Mouse (Mus musculus): ENCODE data around the gene Rusc1. TPM values are rescaled to one million over a fixed set of nuclear protein-coding genes. Genes with fewer than 3 reads are reported as not detected.
"Not testable (repeated sequence)": the region's sequence is repeated elsewhere in the genome, so short reads cannot be mapped to it uniquely, and the experiment has no call there.

Gene Rusc1
- polyA plus RNA-seq, 1 experiment from 2014 or later, result 38.4 TPM

DNA sequence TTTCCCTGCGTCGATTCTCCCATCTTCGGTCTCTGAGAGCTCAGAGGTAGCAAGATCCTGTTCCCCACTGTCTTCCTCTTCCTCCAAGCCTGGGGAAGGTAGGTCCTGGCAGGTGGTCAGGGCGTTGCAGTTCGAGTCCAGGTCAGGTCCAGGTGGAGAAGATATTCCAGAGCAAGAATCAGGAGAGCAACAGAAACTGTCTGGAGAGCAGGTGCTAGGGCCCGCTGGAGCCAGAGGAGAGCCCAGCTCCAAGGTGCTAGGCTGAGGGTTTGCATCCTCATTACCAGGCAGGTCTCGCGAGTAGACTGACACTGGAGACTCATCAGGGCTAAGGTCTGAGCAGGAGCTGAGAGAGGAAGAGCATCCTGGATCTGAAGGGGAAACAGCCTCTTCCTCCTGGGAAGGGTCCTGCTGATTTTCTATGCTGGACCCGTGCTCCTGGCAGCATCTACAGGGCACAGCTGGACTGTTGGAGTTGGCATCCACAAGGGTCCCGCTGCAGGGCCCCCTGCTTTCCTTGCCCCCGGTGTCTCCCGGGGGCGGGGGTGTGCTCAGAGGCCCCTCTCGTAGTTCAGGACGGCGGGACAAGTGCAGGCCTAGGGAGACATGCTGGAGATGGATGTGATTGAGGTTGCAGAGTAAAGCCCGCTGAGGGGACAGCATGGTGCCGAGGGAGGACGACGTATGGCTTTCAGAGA lies 1.2 kb downstream of the Rusc1 start:
- peaks cover 53% of the 10 kb centered on the region for H3K36me3 ChIP-seq (ENCODE audit: poor library complexity, severe bottlenecking)
- H3K27ac ChIP-seq, result peak overlapping the region; percentile 54; the same call in 1 of the 2 replicates
- no peaks in the 10 kb centered on the region for H3K9me3 ChIP-seq (replicated peaks)
- ATAC-seq, result no peak
- H3K4me3 ChIP-seq, result peak overlapping the region; percentile 61
- 12% methylated on average over 20 of the region's 20 CpGs for WGBS
- peaks cover 28% of the 10 kb centered on the region for H3K27me3 ChIP-seq
- H3K4me2 ChIP-seq, result peak overlapping the region; percentile 93
- H3K4me1 ChIP-seq, result peaks cover 52% of the 10 kb centered on the region
- H3K9ac ChIP-seq, result peak overlapping the region; percentile 85

DNA sequence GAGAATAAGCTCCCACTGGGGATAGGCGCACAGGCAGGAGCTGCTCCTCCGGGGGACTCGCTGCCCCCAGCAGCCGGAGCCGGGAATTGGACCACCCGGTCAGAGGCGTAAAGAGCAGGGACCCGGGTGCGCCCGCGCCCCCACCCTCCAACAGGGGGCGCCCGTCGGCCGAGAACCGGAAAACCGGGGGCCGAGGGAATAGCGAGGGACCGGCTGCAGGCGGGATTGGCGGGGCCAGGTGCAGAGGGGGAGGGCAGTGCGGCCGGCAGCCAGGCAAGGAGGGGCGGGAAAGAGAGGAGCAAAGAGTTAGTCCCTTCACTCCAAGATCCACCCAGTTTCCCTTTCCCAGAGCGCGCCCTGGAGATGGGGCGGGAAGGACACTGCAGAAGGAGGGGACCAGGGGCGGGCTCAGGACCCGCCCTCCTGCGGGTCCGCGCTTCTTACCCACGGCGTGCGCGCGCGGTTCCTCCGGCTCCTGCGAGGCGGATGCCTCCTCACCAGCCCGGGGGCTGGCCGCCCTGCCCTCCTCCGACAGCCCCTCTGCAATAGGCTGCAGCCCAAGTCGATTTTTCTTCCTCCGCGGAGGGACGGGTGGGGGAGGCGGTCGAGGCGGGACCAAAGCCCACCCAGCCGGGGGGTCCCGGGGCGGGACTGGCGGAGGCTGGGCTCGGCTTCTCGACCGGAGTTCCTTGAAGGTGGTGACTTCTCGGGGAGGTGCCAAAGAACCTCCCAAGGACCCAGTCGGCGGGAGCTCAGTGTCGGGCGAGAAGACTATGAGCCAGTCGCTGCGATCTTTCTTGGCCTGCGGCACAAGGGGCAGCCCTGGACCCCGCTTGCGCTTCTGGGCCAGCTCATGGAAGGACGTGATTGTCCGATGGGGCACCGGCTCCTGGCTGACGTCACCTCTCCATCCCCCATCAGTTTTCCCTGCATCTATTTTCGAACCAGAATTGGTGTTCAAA lies 2.1 kb downstream of the Rusc1 start:
- Histone ChIP-seq H3K4me2 (peak overlapping the region; percentile 93), H3K27me3 (peaks cover 28% of the 10 kb centered on the region), H3K9me3 (replicated peaks) (no peaks in the 10 kb centered on the region), H3K9ac (peak overlapping the region; percentile 85), H3K27ac (peak overlapping the region; percentile 54; the same call in 1 of the 2 replicates), H3K36me3 (ENCODE audit: poor library complexity, severe bottlenecking) (peaks cover 49% of the 10 kb centered on the region), H3K4me3 (peak overlapping the region; percentile 61), H3K4me1 (peaks cover 52% of the 10 kb centered on the region)
- peak; percentile 57 for ATAC-seq
- WGBS, result under 1% methylated on average over 71 of the region's 74 CpGs

- Histone ChIP-seq H3K4me2 (peak overlapping the region; percentile 93), H3K9ac (peak overlapping the region; percentile 85), H3K4me3 (peak overlapping the region; percentile 61), H3K36me3 (ENCODE audit: poor library complexity, severe bottlenecking) (peaks cover 48% of the 10 kb centered on the region), H3K4me1 (peaks cover 52% of the 10 kb centered on the region), H3K9me3 (replicated peaks) (no peaks in the 10 kb centered on the region), H3K27ac (0 out of 2 replicates have a peak overlapping the region, but pooled peaks have one; percentile 54), H3K27me3 (peaks cover 28% of the 10 kb centered on the region)
- ATAC-seq, result peak; percentile 78
- under 1% methylated on average over 39 of the region's 40 CpGs for WGBS
Observed at GRCm38 (mm10) chr3:89089882-89090591, 3.1 kb downstream of the Rusc1 start.

- H3K9me3 ChIP-seq (replicated peaks), result no peaks in the 10 kb centered on the region
- peaks cover 52% of the 10 kb centered on the region for H3K4me1 ChIP-seq
- H3K36me3 ChIP-seq (ENCODE audit: poor library complexity, severe bottlenecking), result peaks cover 45% of the 10 kb centered on the region
- WGBS, result 76% methylated on average over 14 of the region's 14 CpGs
- no peak overlapping the region for H3K9ac ChIP-seq
- no peak overlapping the region for H3K27ac ChIP-seq
- H3K4me2 ChIP-seq, result peak overlapping the region; percentile 93
- H3K27me3 ChIP-seq, result peaks cover 28% of the 10 kb centered on the region
- no peak for ATAC-seq
- peak overlapping the region; percentile 61; the same call in 1 of the 2 replicates for H3K4me3 ChIP-seq
Observed at GRCm38 (mm10) chr3:89088974-89089373, 4.1 kb downstream of the Rusc1 start.

- Histone ChIP-seq H3K36me3 (ENCODE audit: poor library complexity, severe bottlenecking) (peaks cover 46% of the 10 kb centered on the region), H3K27me3 (peaks cover 26% of the 10 kb centered on the region), H3K4me2 (peak overlapping the region; percentile 34), H3K9ac (no peak overlapping the region), H3K4me3 (no peak overlapping the region), H3K4me1 (peaks cover 39% of the 10 kb centered on the region), H3K9me3 (replicated peaks) (no peaks in the 10 kb centered on the region), H3K27ac (no peak overlapping the region)
- no peak for ATAC-seq
- WGBS, result 34% methylated on average over 21 of the region's 21 CpGs
Observed at GRCm38 (mm10) chr3:89087338-89088110, 5.6 kb downstream of the Rusc1 start.

- 88% methylated on average over 12 of the region's 12 CpGs for WGBS
- peaks cover 58% of the 10 kb centered on the region for H3K36me3 ChIP-seq (ENCODE audit: poor library complexity, severe bottlenecking)
Observed at GRCm38 (mm10) chr3:89084654-89085190, 8.4 kb downstream of the Rusc1 start.

DNA sequence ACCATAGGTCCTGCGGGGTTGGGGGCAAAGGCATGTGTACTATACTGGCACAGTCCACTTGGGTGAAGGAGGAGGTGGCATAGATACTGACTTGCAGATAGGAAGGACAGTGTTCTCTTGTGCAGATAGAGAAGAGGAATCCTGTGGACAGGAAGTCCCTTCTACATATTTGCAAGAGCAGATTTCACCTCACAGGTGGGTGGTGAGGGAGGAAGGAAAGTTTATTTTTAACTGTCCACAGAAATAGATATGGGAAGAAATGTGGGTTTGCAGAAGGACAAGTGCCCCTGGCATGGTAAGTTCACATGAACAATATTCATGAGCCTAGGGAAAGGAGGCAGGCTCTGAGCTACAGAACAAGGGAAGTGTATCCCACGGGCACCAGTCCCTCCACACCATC lies 9.0 kb downstream of the Rusc1 start:
- no peak overlapping the region for H3K4me2 ChIP-seq
- H3K9me3 ChIP-seq (replicated peaks), result no peaks in the 10 kb centered on the region
- H3K27ac ChIP-seq, result no peak overlapping the region
- peaks cover 16% of the 10 kb centered on the region for H3K27me3 ChIP-seq
- no peak overlapping the region for H3K9ac ChIP-seq
- H3K4me3 ChIP-seq, result no peak overlapping the region
- peaks cover 10% of the 10 kb centered on the region for H3K4me1 ChIP-seq
- ATAC-seq, result no peak
- 76% methylated on average over 2 of the region's 2 CpGs for WGBS
- peaks cover 63% of the 10 kb centered on the region for H3K36me3 ChIP-seq (ENCODE audit: poor library complexity, severe bottlenecking)

More at GRCm38 (mm10) chr3:89084654-89085190, 8.4 kb downstream of the Rusc1 start:
- peaks cover 17% of the 10 kb centered on the region for H3K27me3 ChIP-seq
- H3K4me3 ChIP-seq, result no peak overlapping the region
- no peak overlapping the region for H3K27ac ChIP-seq
- peaks cover 16% of the 10 kb centered on the region for H3K4me1 ChIP-seq
- no peak overlapping the region for H3K9ac ChIP-seq
- ATAC-seq, result no peak
- H3K9me3 ChIP-seq (replicated peaks), result no peaks in the 10 kb centered on the region
- H3K4me2 ChIP-seq, result no peak overlapping the region

DNA sequence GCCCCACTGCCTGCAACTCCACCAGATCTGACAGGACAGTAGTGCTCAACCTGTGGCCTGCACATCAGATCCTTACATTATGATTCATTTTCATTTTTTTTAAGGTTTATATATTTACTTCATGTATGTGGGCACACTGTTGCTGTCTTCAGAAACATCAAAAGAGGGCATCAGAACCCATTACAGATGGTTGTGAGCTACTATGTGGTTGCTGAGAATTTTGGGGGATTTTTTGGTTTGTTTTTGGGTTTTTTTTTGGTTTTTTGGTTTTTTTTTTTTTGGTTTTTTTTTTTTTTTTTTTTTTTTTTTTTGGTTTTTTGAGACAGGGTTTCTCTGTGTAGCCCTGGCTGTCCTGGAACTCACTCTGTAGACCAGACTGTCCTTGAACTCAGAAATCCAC lies 10.8 kb downstream of the Rusc1 start:
- not testable (repeated sequence) for H3K9me3 ChIP-seq (replicated peaks); H3K9ac ChIP-seq; H3K4me3 ChIP-seq; H3K4me2 ChIP-seq; H3K27me3 ChIP-seq; ATAC-seq; H3K4me1 ChIP-seq; H3K27ac ChIP-seq
- H3K36me3 ChIP-seq (ENCODE audit: poor library complexity, severe bottlenecking), result peaks cover 57% of the 10 kb centered on the region

DNA sequence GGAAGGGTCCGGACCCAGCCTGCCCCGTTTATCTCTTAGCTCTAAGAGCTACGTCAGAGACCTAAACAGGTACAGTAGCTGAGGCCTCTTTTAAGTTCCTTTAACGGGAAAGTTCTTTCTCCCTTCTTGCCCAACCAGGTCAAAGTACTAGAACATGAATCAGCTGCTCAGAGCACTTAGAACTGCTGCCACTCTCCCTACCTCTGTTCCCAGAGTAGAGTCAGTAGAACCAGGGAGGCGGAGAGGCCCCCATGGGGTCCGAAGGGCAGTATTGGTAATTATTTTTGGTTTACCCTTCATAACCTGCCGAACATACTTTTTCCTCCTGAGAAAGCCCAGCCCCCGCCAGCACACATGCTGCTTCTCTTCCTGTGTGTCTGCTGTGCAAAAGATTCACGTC lies 15.7 kb downstream of the Rusc1 start:
- WGBS, result 92% methylated on average over 9 of the region's 9 CpGs
- Histone ChIP-seq H3K4me1 (no peaks in the 10 kb centered on the region), H3K36me3 (ENCODE audit: poor library complexity, severe bottlenecking) (peaks cover 74% of the 10 kb centered on the region), H3K27ac (no peak overlapping the region), H3K9ac (no peak overlapping the region), H3K4me2 (no peak overlapping the region), H3K27me3 (no peaks in the 10 kb centered on the region), H3K4me3 (no peak overlapping the region), H3K9me3 (replicated peaks) (no peaks in the 10 kb centered on the region)
- ATAC-seq, result no peak

GRCm38 (mm10) chr3:89067265-89067664 lies 25.8 kb downstream of the Rusc1 start:
- no peak overlapping the region for H3K4me3 ChIP-seq
- no peak overlapping the region for H3K9ac ChIP-seq
- H3K9me3 ChIP-seq (replicated peaks), result no peaks in the 10 kb centered on the region
- H3K36me3 ChIP-seq (ENCODE audit: poor library complexity, severe bottlenecking), result peaks cover 94% of the 10 kb centered on the region
- H3K27me3 ChIP-seq, result no peaks in the 10 kb centered on the region
- no peak for ATAC-seq
- H3K4me1 ChIP-seq, result no peaks in the 10 kb centered on the region
- no peak overlapping the region for H3K4me2 ChIP-seq
- no peak overlapping the region for H3K27ac ChIP-seq

DNA sequence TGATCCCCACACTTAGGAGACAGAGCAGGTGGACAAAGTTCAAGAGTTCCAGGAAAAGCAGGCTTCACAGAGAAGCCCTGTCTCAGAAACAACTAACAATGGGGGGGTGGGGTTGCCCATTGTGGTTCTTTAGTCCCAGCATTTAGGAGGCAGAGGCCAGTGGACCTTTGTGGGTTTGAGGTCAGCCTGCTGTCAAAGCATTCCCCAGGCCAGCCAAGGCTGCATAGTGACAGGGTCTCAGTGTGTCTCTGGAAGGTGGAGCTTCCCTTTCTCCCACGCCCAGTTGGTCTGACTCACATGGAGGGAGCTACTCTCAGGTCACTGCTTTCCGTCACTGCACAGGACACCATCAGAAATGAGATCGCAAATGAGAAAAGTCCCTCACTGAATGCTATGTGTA lies 31.4 kb downstream of the Rusc1 start:
- H3K36me3 ChIP-seq (ENCODE audit: poor library complexity, severe bottlenecking), result peaks cover 93% of the 10 kb centered on the region
- no peaks in the 10 kb centered on the region for H3K9me3 ChIP-seq (replicated peaks)
- H3K4me2 ChIP-seq, result no peak overlapping the region
- WGBS, result 62% methylated on average over 3 of the region's 3 CpGs
- no peaks in the 10 kb centered on the region for H3K4me1 ChIP-seq
- ATAC-seq, result no peak
- H3K27me3 ChIP-seq, result no peaks in the 10 kb centered on the region
- no peak overlapping the region for H3K4me3 ChIP-seq
- H3K27ac ChIP-seq, result no peak overlapping the region
- H3K9ac ChIP-seq, result no peak overlapping the region

All from forebrain, embryonic 13.5 days (tissue).